Mouse (Mus musculus): ENCODE data around the gene Slc34a3. TPM values are rescaled to one million over a fixed set of nuclear protein-coding genes. Genes with fewer than 3 reads are reported as not detected.

Slc34a3 gene
- polyA plus RNA-seq, 1 experiment from 2014 or later, result 34.0 TPM

DNA sequence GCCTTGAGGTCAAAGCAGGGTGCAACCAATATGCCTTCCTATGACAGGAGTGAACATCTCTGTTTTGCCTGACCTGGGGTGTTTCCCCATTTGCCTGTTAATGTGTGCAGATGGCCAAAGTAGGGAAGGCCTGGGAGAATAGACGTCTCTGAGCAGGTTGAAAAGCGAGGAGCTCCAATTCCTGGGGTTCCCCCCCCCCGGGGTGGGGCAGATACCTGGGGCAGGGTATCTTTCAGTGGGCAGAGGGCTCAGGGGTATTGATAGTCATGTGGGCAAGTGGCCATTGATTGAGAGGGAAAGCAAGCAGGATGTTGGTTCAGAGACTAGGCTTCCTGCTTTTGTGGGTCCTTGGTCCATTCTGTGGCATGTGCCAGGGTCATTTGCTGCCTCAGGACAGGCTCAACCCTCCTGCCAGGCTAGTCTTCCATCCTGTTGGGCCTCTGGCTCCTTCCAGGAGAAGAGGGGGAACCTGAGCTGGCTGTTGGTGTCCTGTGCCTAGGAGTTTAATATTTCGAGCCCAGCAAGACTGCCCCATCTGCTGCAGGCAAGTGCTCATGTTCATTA, 33.7 kb upstream of the Slc34a3 start:
- no peak for ATAC-seq
- TF ChIP-seq CTCF (IDR thresholded peaks at IDR 0.05; ENCODE audit: low read depth), result no peak
- H3K27me3 ChIP-seq (replicated peaks; ENCODE audit: control insufficient read depth, insufficient read depth, low read length), result no peaks in the 10 kb centered on the region
- peak overlapping the region; percentile 61; the same call in 1 of the 2 replicates for H3K9ac ChIP-seq (ENCODE audit: low read depth, low read length)
- WGBS, result 68% methylated on average over 4 of the region's 4 CpGs
- H3K9me3 ChIP-seq (ENCODE audit: control insufficient read depth), result no peaks in the 10 kb centered on the region
- peak overlapping the region; percentile 93 for H3K27ac ChIP-seq (ENCODE audit: low read depth, low read length)
- peaks cover 33% of the 10 kb centered on the region for H3K36me3 ChIP-seq (ENCODE audit: control insufficient read depth, insufficient read depth)
- no peak overlapping the region for H3K4me3 ChIP-seq (ENCODE audit: low read depth, low read length)
- peaks cover 7% of the 10 kb centered on the region for H3K4me1 ChIP-seq (replicated peaks; ENCODE audit: control insufficient read depth, insufficient read depth, low read length)
- peak overlapping the region; percentile 94 for H3K4me2 ChIP-seq (replicated peaks; ENCODE audit: low read depth)

- peak overlapping the region; percentile 94 for H3K4me2 ChIP-seq (replicated peaks; ENCODE audit: low read depth)
- H3K4me1 ChIP-seq (replicated peaks; ENCODE audit: control insufficient read depth, insufficient read depth, low read length), result peaks cover 7% of the 10 kb centered on the region
- peaks cover 33% of the 10 kb centered on the region for H3K36me3 ChIP-seq (ENCODE audit: control insufficient read depth, insufficient read depth)
- peak overlapping the region; percentile 93 for H3K27ac ChIP-seq (ENCODE audit: low read depth, low read length)
- H3K27me3 ChIP-seq (replicated peaks; ENCODE audit: control insufficient read depth, insufficient read depth, low read length), result no peaks in the 10 kb centered on the region
- ATAC-seq, result 0 out of 2 replicates have a peak, but pooled peaks have one; percentile 1
- no peaks in the 10 kb centered on the region for H3K9me3 ChIP-seq (ENCODE audit: control insufficient read depth)
- H3K4me3 ChIP-seq (ENCODE audit: low read depth, low read length), result 0 out of 2 replicates have a peak overlapping the region, but pooled peaks have one; percentile 92
- TF ChIP-seq CTCF (IDR thresholded peaks at IDR 0.05; ENCODE audit: low read depth), result peak; percentile 26; the same call in 1 of the 2 replicates
- H3K9ac ChIP-seq (ENCODE audit: low read depth, low read length), result 0 out of 2 replicates have a peak overlapping the region, but pooled peaks have one; percentile 61
Measured at GRCm38 (mm10) chr2:25267241-25267640, 33.1 kb upstream of the Slc34a3 start.

- H3K27me3 ChIP-seq (replicated peaks; ENCODE audit: control insufficient read depth, insufficient read depth, low read length), result no peaks in the 10 kb centered on the region
- H3K9me3 ChIP-seq (ENCODE audit: control insufficient read depth), result no peaks in the 10 kb centered on the region
- H3K9ac ChIP-seq (ENCODE audit: low read depth, low read length), result peak overlapping the region; percentile 61
- 0 out of 2 replicates have a peak overlapping the region, but pooled peaks have one; percentile 92 for H3K4me3 ChIP-seq (ENCODE audit: low read depth, low read length)
- no peak for ATAC-seq
- peaks cover 7% of the 10 kb centered on the region for H3K4me1 ChIP-seq (replicated peaks; ENCODE audit: control insufficient read depth, insufficient read depth, low read length)
- H3K4me2 ChIP-seq (replicated peaks; ENCODE audit: low read depth), result peak overlapping the region; percentile 94
- 9% methylated on average over 2 of the region's 2 CpGs for WGBS
- H3K27ac ChIP-seq (ENCODE audit: low read depth, low read length), result peak overlapping the region; percentile 93
- H3K36me3 ChIP-seq (ENCODE audit: control insufficient read depth, insufficient read depth), result peaks cover 33% of the 10 kb centered on the region
- no peak for TF ChIP-seq CTCF (IDR thresholded peaks at IDR 0.05; ENCODE audit: low read depth)
Measured at GRCm38 (mm10) chr2:25266720-25267119, 32.6 kb upstream of the Slc34a3 start.

DNA sequence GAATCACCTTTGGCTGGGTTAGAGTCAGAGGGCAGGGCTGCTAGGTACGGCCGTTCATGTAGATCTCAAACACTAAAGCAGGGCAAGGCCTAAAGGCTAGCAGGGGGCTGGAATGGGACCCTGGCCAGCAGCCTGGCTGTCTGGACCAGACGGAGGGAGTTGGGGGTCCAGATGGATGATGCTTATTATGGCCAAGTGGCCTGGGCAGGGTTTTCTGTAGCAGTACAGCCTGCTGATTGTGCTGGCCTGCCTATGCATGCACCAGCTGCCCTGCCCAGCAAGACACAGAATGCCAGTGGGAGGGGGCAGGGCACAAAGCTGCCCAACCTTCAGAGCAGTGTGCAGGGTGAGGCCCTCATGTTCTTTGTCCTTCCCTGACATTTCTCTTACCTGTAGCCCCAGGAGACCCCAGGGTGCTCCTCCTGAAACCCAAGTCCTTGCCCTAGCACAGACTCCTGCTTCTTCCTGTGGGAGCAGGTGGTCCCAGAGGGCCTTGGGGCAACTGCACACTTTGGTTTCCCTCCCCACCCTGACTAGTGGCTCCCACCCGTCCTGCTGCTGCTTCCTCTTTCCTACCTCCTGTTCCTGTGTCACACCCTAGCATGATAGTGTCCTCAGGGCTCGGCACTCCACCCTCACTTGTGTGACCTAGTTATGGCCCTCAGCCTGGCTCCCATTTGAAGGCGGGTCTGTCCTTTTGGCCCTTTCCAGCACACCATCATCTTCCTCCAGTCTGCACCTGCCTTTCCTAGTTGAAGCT, 31.9 kb upstream of the Slc34a3 start:
- 32% methylated on average over 6 of the region's 6 CpGs for WGBS
- peak; percentile 59 for ATAC-seq
- Histone ChIP-seq H3K4me3 (ENCODE audit: low read depth, low read length) (peak overlapping the region; percentile 92), H3K9ac (ENCODE audit: low read depth, low read length) (peak overlapping the region; percentile 61), H3K4me2 (replicated peaks; ENCODE audit: low read depth) (peak overlapping the region; percentile 94), H3K9me3 (ENCODE audit: control insufficient read depth) (no peaks in the 10 kb centered on the region), H3K27me3 (replicated peaks; ENCODE audit: control insufficient read depth, insufficient read depth, low read length) (no peaks in the 10 kb centered on the region), H3K27ac (ENCODE audit: low read depth, low read length) (peak overlapping the region; percentile 93), H3K4me1 (replicated peaks; ENCODE audit: control insufficient read depth, insufficient read depth, low read length) (peaks cover 1% of the 10 kb centered on the region), H3K36me3 (ENCODE audit: control insufficient read depth, insufficient read depth) (peaks cover 32% of the 10 kb centered on the region)
- TF ChIP-seq CTCF (IDR thresholded peaks at IDR 0.05; ENCODE audit: low read depth), result no peak

- WGBS, result 41% methylated on average over 3 of the region's 3 CpGs
- H3K36me3 ChIP-seq (ENCODE audit: control insufficient read depth, insufficient read depth), result peaks cover 19% of the 10 kb centered on the region
- H3K27me3 ChIP-seq (replicated peaks; ENCODE audit: control insufficient read depth, insufficient read depth, low read length), result no peaks in the 10 kb centered on the region
- no peaks in the 10 kb centered on the region for H3K4me1 ChIP-seq (replicated peaks; ENCODE audit: control insufficient read depth, insufficient read depth, low read length)
- H3K4me2 ChIP-seq (replicated peaks; ENCODE audit: low read depth), result peak overlapping the region; percentile 94
- peak overlapping the region; percentile 92 for H3K4me3 ChIP-seq (ENCODE audit: low read depth, low read length)
- ATAC-seq, result peak; percentile 28
- TF ChIP-seq CTCF (IDR thresholded peaks at IDR 0.05; ENCODE audit: low read depth), result no peak
- H3K9me3 ChIP-seq (ENCODE audit: control insufficient read depth), result no peaks in the 10 kb centered on the region
- peak overlapping the region; percentile 78 for H3K9ac ChIP-seq (ENCODE audit: low read depth, low read length)
- H3K27ac ChIP-seq (ENCODE audit: low read depth, low read length), result peak overlapping the region; percentile 93
Measured at GRCm38 (mm10) chr2:25264851-25265250, 30.7 kb upstream of the Slc34a3 start.

- no peak for TF ChIP-seq CTCF (IDR thresholded peaks at IDR 0.05; ENCODE audit: low read depth)
- ATAC-seq, result no peak
- no peaks in the 10 kb centered on the region for H3K4me1 ChIP-seq (replicated peaks; ENCODE audit: control insufficient read depth, insufficient read depth, low read length)
- H3K4me3 ChIP-seq (ENCODE audit: low read depth, low read length), result peak overlapping the region; percentile 92
- no peaks in the 10 kb centered on the region for H3K9me3 ChIP-seq (ENCODE audit: control insufficient read depth)
- peak overlapping the region; percentile 94 for H3K4me2 ChIP-seq (replicated peaks; ENCODE audit: low read depth)
- peaks cover 14% of the 10 kb centered on the region for H3K36me3 ChIP-seq (ENCODE audit: control insufficient read depth, insufficient read depth)
- H3K9ac ChIP-seq (ENCODE audit: low read depth, low read length), result peak overlapping the region; percentile 78
- 48% methylated on average over 5 of the region's 5 CpGs for WGBS
- H3K27me3 ChIP-seq (replicated peaks; ENCODE audit: control insufficient read depth, insufficient read depth, low read length), result no peaks in the 10 kb centered on the region
- peak overlapping the region; percentile 93 for H3K27ac ChIP-seq (ENCODE audit: low read depth, low read length)
Measured at GRCm38 (mm10) chr2:25264286-25264660, 30.1 kb upstream of the Slc34a3 start.

Data from intestine, postnatal 0 days (tissue).